Mouse (Mus musculus) testis, adult 10 weeks (tissue): ENCODE measurements around the gene Cox17. TPM values are rescaled to one million over a fixed set of nuclear protein-coding genes. Genes with fewer than 3 reads are reported as not detected.

Experiments
- polyA plus RNA-seq: library from polyadenylated mRNA; stranded (reverse); fragments of 350-450 nt; fragmentation: Illumina TruSeq; extraction: RNeasy Lipid Tissue Mini Kit (QIAGEN cat#74804); gene quantifications from one replicate; pipeline ENCODE4 v1.2.3, GENCODE M21; 2014; ENCODE audit warnings: low read depth, low replicate concordance

Gene Cox17
- 38.7 TPM for polyA plus RNA-seq

GRCm38 (mm10) chr16:38346529-38347325, at the start of gene Cox17, which contains the start of gene Gm21987:
Cox17 (plus strand) TSS chr16:38346991.
Gm21987 (plus strand) TSS chr16:38347040.

GRCm38 (mm10) chr16:38341396-38342324, 5.1 kb upstream of the Cox17 start, which contains the start of gene Maats1:
Maats1 (minus strand) TSS chr16:38342143.

GRCm38 (mm10) chr16:38361933-38362332, 15.1 kb downstream of the Cox17 start, which contains the start of gene Popdc2:
Popdc2 (plus strand) TSS chr16:38362209.

Other genes starting within 250 kb of the Cox17 start
- gene Nr1i2, start 52.2 kb upstream of the Cox17 start, polyA plus RNA-seq = 0.18 TPM
- gene Maats1, start 4.8 kb upstream of the Cox17 start, polyA plus RNA-seq = 40.9 TPM
- not detected for gene Gm21987, start within 50 bp of the Cox17 start, polyA plus RNA-seq
- gene Popdc2, start 15.2 kb downstream of the Cox17 start, polyA plus RNA-seq = 0.34 TPM
- gene Pla1a, start 86.2 kb downstream of the Cox17 start, polyA plus RNA-seq = 1.7 TPM
- 11.1 TPM for gene Adprh, start 105.7 kb downstream of the Cox17 start, polyA plus RNA-seq
- 0.20 TPM for gene Cd80, start 108.6 kb downstream of the Cox17 start, polyA plus RNA-seq
- 5.6 TPM for gene Timmdc1, start 175.7 kb downstream of the Cox17 start, polyA plus RNA-seq
- 6.6 TPM for gene Poglut1, start 203.3 kb downstream of the Cox17 start, polyA plus RNA-seq
- 23.9 TPM for gene Tmem39a, start 211.7 kb downstream of the Cox17 start, polyA plus RNA-seq